Mouse (Mus musculus) retina, postnatal 1 day (tissue): ENCODE measurements at regions not wholly inside any gene's neighbourhood (a gene's known extent, or its start where the extent isn't known, plus 50 kb on each side); places are given as distances from the start of the nearest gene placed in this dataset.

Source experiments
- DNase-seq: peaks from one replicate; pipeline ENCODE4 v3.0.0-alpha.2; 2012

DNA sequence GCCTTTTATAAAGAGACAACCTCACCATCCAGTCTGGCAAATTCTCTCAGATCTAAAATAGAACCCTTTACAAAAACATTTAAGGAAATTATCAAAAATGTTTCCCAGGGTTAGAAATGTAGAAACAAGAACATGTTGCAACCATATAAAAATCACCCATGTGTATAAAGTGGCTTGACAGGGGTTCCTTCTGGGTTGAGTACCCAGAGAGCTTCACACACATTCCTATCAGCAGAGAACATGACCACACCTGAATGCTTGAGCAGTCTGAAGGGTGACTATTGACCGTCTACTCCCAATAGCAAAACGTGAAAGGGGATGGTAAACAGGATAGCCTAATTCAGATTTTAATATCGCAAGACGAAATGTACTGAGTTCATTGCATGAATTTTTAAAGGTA, 57.8 kb upstream of the Zfand5 start:
- DNase-seq: no peak

GRCm38 (mm10) chr19:21193461-21193860, 78.6 kb upstream of the Zfand5 start:
- no peak for DNase-seq

GRCm38 (mm10) chr19:21192576-21192975, 79.5 kb upstream of the Zfand5 start:
- no peak for DNase-seq

DNA sequence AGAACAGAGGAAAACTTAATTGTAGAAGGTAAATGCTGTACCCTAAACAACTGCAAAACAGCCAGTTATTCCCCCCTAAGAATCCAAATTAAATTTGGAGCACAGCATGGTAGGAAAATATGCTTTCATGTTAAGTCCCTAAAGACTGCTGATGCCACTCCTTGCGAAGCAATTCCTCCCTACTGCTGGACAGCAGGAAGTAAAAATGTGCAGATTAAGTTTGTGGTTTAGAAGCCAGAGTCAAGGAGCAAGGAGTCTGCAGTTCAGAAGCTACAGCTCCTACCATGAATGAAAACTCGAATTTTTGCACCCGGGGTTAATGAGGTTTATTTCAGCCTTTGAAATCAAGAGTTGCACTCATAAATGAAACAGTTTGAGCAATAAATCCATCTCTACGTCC, 82.9 kb upstream of the Zfand5 start:
- no peak for DNase-seq

- no peak for DNase-seq
These were observed 85.4 kb upstream of the Zfand5 start for GRCm38 (mm10) chr19:21186656-21187055.

DNA sequence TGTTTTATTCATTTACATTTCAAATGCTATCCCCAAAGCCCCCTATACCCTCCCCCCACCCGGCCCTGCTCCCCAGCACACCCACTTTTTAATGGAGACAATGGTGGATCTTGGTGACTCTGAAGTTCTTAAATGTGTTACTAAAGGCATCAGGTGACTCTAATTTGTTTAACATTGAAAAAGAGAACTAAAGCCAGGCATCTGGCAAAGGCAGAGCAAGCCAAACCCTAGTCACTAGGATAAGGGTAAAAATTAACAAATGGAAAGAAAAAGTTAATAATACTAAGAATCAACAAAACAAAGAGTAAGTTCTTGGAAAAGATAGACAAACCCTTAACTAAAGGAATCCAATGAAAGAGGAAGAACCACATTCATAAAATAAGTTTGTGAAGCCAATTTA, 86.1 kb upstream of the Zfand5 start:
- DNase-seq: no peak

- peak; percentile 18 for DNase-seq
These were observed 89.0 kb upstream of the Zfand5 start for GRCm38 (mm10) chr19:21183028-21183427.

GRCm38 (mm10) chr19:21179886-21180285, 92.2 kb upstream of the Zfand5 start:
- DNase-seq: no peak

DNA sequence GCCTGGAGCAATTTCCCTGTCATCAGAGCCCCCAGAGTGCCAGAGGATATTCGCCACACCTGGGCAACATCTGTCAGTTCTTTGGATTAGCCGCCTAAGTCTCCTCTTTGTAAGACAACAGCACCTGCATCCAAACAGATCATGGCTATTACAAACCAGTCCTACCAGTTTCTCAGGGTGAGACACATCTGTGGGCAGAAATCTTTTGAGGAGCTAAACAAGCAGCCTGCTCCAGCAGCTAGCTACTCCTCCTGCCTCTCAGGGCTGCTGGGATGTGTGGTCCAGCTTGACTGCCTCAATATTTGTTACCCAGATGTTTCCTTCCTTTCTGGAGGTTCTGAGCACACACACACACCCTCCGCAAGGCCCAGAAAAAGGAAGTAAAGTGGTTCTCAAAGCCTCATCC, 96.6 kb upstream of the Zfand5 start:
- no peak for DNase-seq

- no peak for DNase-seq
These were observed 97.4 kb upstream of the Zfand5 start for GRCm38 (mm10) chr19:21174636-21175035.

- no peak for DNase-seq
These were observed 98.1 kb upstream of the Zfand5 start for GRCm38 (mm10) chr19:21173896-21174483.

GRCm38 (mm10) chr19:21171191-21171590, 100.9 kb upstream of the Zfand5 start:
- no peak for DNase-seq

- no peak for DNase-seq
These were observed 101.3 kb upstream of the Zfand5 start for GRCm38 (mm10) chr19:21170785-21171184.

DNA sequence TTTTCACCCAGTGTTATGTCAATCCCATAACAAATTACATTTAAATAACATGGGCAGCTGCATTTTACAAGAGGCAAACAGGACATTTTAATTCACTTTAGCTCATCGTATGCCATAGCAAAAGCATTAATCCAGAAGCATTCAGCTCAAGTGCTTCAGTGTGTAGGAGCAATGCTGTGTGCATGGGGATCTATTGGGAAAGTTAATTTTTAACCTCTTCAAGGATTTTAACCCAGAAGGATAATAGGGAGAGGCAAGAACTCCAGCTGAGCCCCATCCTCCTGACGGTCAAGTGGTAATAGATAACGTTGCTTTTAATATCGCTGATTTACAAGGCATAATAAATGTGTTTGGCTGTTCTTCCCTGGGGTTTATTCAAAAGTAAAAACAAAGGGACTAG, 105.1 kb upstream of the Zfand5 start:
- DNase-seq: no peak

- no peak for DNase-seq
These were observed 105.6 kb upstream of the Zfand5 start for GRCm38 (mm10) chr19:21166465-21166860.

DNA sequence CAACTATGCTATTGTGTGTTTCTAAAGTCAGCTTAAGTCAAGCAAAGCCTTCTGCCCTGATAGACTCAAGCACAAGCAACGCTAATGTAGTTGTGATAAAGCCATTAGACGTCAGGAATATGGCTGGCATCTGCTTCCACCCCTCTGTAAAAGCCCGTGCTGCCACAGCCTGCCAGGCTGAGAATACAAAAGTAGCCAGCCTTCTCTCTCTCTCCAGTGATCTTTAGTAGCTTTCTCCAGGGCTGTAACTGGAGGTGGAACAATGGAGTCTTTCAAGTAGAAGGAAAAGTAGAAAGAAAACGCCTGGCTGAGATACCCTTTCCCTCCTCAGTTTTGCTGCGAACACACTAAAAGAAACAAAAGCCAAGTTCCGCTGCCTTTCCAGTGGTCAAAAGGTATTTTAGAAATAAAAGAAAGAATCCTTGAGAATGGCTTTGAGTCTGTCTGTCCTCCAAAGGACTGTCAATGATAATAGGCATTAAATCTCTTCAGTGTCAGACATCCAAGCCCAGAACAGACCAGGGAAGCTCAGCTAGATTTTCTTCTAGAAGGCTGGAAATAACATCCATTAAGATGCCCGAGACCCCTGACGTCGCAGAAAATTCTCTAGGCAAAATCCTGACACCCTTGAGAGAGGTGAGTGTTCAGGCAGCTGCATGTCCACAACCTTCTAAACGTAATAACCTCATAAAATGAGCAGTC, 106.2 kb upstream of the Zfand5 start:
- DNase-seq: peak; percentile 82

- no peak for DNase-seq
These were observed 108.1 kb upstream of the Zfand5 start for GRCm38 (mm10) chr19:21163978-21164377.

DNA sequence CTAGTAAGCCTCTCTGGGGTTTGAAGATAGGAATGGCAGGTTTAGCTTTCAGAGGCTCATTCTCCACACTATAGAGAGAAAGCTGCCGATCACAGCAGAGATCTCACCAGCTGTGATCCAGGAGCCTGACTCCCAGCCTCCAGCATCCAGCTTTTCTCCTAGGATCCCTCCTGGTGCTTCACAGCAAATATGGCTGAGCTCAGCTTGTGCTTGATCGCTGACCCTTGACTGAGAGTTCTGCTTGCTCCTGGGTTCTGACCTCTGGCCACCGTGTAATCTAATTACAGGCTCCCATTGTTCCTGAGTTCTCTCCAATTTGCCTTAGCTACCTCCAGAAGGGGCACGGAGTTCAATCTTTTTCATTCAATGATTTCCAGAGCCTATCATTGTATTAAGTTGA, 111.1 kb upstream of the Zfand5 start:
- peak; percentile 40 for DNase-seq

DNA sequence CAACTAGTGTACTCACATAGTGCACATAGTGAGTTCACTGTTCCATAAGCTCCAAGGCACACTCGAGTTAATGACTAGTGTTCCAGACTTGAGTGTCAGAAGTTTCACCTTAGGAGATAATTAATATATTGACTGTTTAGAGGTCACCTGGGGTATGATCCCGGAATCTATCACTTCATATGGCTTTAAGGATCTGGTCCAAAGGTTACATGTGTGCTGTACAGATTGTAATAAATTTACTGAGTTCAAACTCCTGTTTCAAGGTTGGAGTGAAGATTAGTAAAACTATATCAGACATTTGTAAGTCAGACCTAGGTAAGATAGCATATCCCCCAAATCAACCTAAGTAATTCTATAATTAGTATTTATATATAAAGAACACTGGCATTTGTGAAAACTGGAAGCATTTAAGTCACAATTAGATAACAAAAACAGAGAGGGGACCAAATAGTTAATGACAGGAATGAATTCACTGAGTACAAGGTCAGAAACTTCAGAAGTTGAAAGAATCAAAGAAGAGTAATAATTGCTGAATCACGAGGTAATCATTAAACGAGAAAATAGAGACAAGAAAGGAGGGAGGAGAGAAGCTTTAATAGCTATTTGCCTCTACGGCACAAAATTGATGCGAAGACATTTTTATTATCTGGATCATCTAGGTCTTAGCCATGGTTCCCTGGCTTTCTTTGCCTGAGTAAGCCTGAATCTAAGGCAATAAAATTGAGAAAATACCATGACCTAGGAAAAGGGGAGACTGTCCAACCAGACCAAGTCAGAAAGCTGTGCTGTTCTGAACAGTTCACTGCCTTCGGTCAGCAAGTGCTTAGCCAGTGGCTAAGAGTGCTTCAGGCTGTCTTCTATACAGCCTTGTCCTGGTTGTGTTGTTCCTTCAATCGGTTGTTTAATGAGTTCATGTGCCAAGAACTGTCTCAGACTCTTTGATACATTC, 112.6 kb upstream of the Zfand5 start:
- DNase-seq: no peak

DNA sequence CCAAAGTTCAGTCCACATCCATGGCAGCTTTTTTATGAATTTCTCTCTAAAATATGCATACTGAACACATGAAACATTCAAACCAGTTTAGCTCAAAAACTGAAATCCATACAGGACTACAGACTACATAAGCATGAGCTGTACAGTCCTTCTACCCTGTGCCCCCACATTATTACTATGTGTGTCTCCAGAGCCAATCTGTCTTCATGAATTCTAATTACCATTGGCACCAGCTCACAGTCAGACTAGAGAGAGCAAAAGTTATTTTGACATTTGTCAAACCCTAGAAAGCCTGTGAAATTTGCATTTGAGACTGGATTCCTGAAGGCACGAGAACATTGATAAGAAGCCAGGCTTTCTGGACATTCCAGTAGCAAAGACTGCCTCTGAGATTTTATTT, 117.9 kb upstream of the Zfand5 start:
- DNase-seq: no peak

GRCm38 (mm10) chr19:21152027-21152426, 120.1 kb upstream of the Zfand5 start:
- no peak for DNase-seq

DNA sequence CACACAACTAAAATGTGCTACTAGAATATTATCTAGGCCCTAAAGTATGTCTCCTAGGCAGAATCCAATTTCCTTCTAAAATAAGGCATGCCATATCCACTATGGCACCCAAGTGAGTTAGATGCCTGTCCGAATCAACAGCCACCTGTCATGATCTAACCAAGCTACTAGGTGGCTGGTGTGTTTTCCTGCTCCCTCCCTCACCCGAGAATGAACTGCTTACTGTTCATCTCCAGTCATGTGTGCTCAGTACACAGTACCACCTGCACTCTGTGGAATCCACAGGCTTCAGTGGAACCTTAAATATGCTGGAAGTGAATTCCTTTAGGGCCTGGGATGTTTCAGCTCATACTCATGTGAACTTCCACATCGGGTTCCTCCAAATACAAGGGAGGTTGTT, 121.2 kb upstream of the Zfand5 start:
- peak; percentile 44 for DNase-seq

- DNase-seq: no peak
These were observed 121.8 kb upstream of the Zfand5 start for GRCm38 (mm10) chr19:21150241-21150640.

- DNase-seq: no peak
These were observed 125.2 kb upstream of the Zfand5 start for GRCm38 (mm10) chr19:21146860-21147390.
